Comparison of ENCODE assay signal across 14 mouse cellular contexts in genomic region chr5:103160314-103161195, GRCm38 (mm10). TPM values are rescaled to one million over a fixed set of nuclear protein-coding genes. Genes with fewer than 3 reads are reported as not detected.
DNase-seq lines count a peak whose midpoint lies in the region; ATAC-seq lines count a peak whose summit lies in the region.
"Had no signal": no experiment of that assay in that cellular context is flagged by ENCODE, and none has a peak within 500 bp of the region (broad histone marks: within the 10 kb centered on the region; RNA-seq: fewer than 3 reads in every experiment).

No protein-coding gene starts in this region.

- H3K36me3 ChIP-seq in forebrain, embryonic 12.5 days (replicated peaks): no peaks in the 10 kb centered on the region
- no peaks in the 10 kb centered on the region for H3K36me3 ChIP-seq in neural tube, embryonic 15.5 days
- H3K36me3 ChIP-seq in kidney, embryonic 16.5 days (ENCODE audit: insufficient read depth, low read length): no peaks in the 10 kb centered on the region

- intact Hi-C loops in left cerebral cortex, postnatal 4 days (cut with DNase I): no loop called here

- H3K9me3 ChIP-seq in forebrain, embryonic 12.5 days: no peaks in the 10 kb centered on the region
- no peaks in the 10 kb centered on the region for H3K9me3 ChIP-seq in neural tube, embryonic 15.5 days (replicated peaks)
- H3K9me3 ChIP-seq in kidney, embryonic 16.5 days (ENCODE audit: low read length): no peaks in the 10 kb centered on the region

- peak overlapping the region; percentile 87 for H3K27ac ChIP-seq in forebrain, embryonic 12.5 days
- peak overlapping the region; percentile 86 for H3K27ac ChIP-seq in neural tube, embryonic 15.5 days (replicated peaks)
- H3K27ac ChIP-seq in kidney, embryonic 16.5 days (ENCODE audit: low read length): no peak overlapping the region
- H3K27ac ChIP-seq: stomach, postnatal 0 days had no signal

- peaks cover 26% of the 10 kb centered on the region for H3K4me1 ChIP-seq in forebrain, embryonic 12.5 days
- peaks cover 27% of the 10 kb centered on the region for H3K4me1 ChIP-seq in neural tube, embryonic 15.5 days
- peaks cover 5% of the 10 kb centered on the region; the same call in 1 of the 2 replicates for H3K4me1 ChIP-seq in kidney, embryonic 16.5 days (ENCODE audit: insufficient read depth, low read length)

- 31% methylated on average over 8 of the region's 8 CpGs for WGBS in forebrain, embryonic 12.5 days
- 18% methylated on average over 8 of the region's 8 CpGs for WGBS in neural tube, embryonic 15.5 days
- 61% methylated on average over 8 of the region's 8 CpGs for WGBS in kidney, embryonic 16.5 days

- peak; percentile 87 for ATAC-seq in forebrain, embryonic 12.5 days (ENCODE audit: low FRiP score)
- ATAC-seq in neural tube, embryonic 15.5 days (ENCODE audit: low FRiP score): peak; percentile 67
- no peak for ATAC-seq in kidney, embryonic 16.5 days (ENCODE audit: low FRiP score, low TSS enrichment)

- peak; percentile 3 for DNase-seq in left cerebral cortex, postnatal 4 days
- no peak for DNase-seq in left cerebral cortex, adult 9 months (ENCODE audit: low spot score in 2 of 2)
- peak; percentile 52 for DNase-seq in mesoderm, embryonic 11.5 days (ENCODE audit: low read depth, low spot score)
- no peak for DNase-seq in spleen, adult 12 weeks (ENCODE audit: low spot score)
- DNase-seq in urinary bladder, adult 2 months (ENCODE audit: low spot score): no peak
- DNase-seq: gastrocnemius, postnatal 36 days; kidney, postnatal 36 days had no signal

- peak overlapping the region; percentile 24; the same call in 1 of the 2 replicates for H3K4me2 ChIP-seq in forebrain, embryonic 12.5 days
- 0 out of 2 replicates have a peak overlapping the region, but pooled peaks have one; percentile 15 for H3K4me2 ChIP-seq in neural tube, embryonic 15.5 days
- H3K4me2 ChIP-seq in kidney, embryonic 16.5 days (replicated peaks; ENCODE audit: low read depth, low read length): no peak overlapping the region

- H3K27me3 ChIP-seq in forebrain, embryonic 12.5 days: no peaks in the 10 kb centered on the region
- H3K27me3 ChIP-seq in neural tube, embryonic 15.5 days (replicated peaks): no peaks in the 10 kb centered on the region
- H3K27me3 ChIP-seq in kidney, embryonic 16.5 days (ENCODE audit: insufficient read depth, low read length): no peaks in the 10 kb centered on the region
- H3K27me3 ChIP-seq: CH12.LX had no signal

- H3K9ac ChIP-seq in forebrain, embryonic 12.5 days: no peak overlapping the region
- no peak overlapping the region for H3K9ac ChIP-seq in neural tube, embryonic 15.5 days (replicated peaks)
- H3K9ac ChIP-seq in kidney, embryonic 16.5 days (replicated peaks; ENCODE audit: low read length): no peak overlapping the region

- H3K4me3 ChIP-seq in forebrain, embryonic 12.5 days (replicated peaks): no peak overlapping the region
- H3K4me3 ChIP-seq in neural tube, embryonic 15.5 days (replicated peaks): no peak overlapping the region
- no peak overlapping the region for H3K4me3 ChIP-seq in kidney, embryonic 16.5 days (ENCODE audit: low read length)

RNA-seq across cellular contexts. Expression of gene Mapk10, which starts 50.6 kb away (rescaled TPM):
- 100 to 1,000 TPM; 226 to 253 TPM for total RNA-seq in left cerebral cortex, postnatal 4 days (2021)
- polyA plus RNA-seq in forebrain, embryonic 12.5 days (2016; fragmentation: Nextera tagmentation; extraction: Ambion mirVana): 41.7 and 55.1 TPM in 2 replicates
- polyA plus RNA-seq in neural tube, embryonic 15.5 days (2015; fragmentation: Nextera tagmentation; extraction: Ambion mirVana): 78.7 and 90.3 TPM in 2 replicates
- polyA plus RNA-seq in kidney, embryonic 16.5 days (2015; fragmentation: Nextera tagmentation; extraction: Ambion mirVana): 0.64 and 1.1 TPM in 2 replicates
- 0.29 and 0.45 TPM in 2 replicates for polyA plus RNA-seq in urinary bladder, adult 2 months (2012; rRNA removed)
- total RNA-seq: common myeloid progenitor, adult 5-6 weeks had no signal
- polyA plus RNA-seq: liver, embryonic 16.5 days had no signal

Comparison
In these comparisons a context has a peak if more than half of its experiments do, and no peak if none do; other contexts are left out.
1. DNase-seq: peak in left cerebral cortex, postnatal 4 days (single experiment) and mesoderm, embryonic 11.5 days (single experiment); none in left cerebral cortex, adult 9 months (0 of 2), spleen, adult 12 weeks (single experiment) and urinary bladder, adult 2 months (single experiment).
2. RNA of gene Mapk10, which starts 50.6 kb away (polyA plus RNA-seq): 78.7 to 90.3 TPM in neural tube, embryonic 15.5 days and 41.7 to 55.1 TPM in forebrain, embryonic 12.5 days; 0.64 to 1.1 TPM in kidney, embryonic 16.5 days and 0.29 to 0.45 TPM in urinary bladder, adult 2 months; every median in the first group is over 10 times any median in the second.